Mouse (Mus musculus) CH12.LX (cell line): ENCODE data around the gene Ascc1. TPM values are rescaled to one million over a fixed set of nuclear protein-coding genes. Genes with fewer than 3 reads are reported as not detected.

Experiments
- DNase-seq: peaks from one replicate; pipeline ENCODE4 v3.0.0-alpha.2; 2013; ENCODE audit errors: extremely low read depth
- H3K27ac ChIP-seq: 2 replicates; pipeline ENCODE4 v1.5.1; 2012; ENCODE audit warnings: low read depth, mild to moderate bottlenecking, control low read depth, moderate library complexity; ENCODE audit not compliant: insufficient read depth
- H3K27me3 ChIP-seq: replicated peaks from 2 replicates; pipeline ENCODE3; 2012; ENCODE audit warnings: inconsistent platforms
- H3K36me3 ChIP-seq, 2 experiments: replicated peaks in 1 of 2; 2 replicates each; pipeline versions ENCODE3 to v1.6.1; 2012; ENCODE audit warnings: inconsistent platforms in 1 of 2, low read length in 1 of 2, mild to moderate bottlenecking in 1 of 2, mixed read lengths in 1 of 2, moderate library complexity in 1 of 2; ENCODE audit not compliant: control insufficient read depth in 1 of 2, insufficient read depth in 1 of 2
- H3K4me1 ChIP-seq, 2 experiments: 2 replicates each; pipeline ENCODE4 v1.6.1; 2012; ENCODE audit warnings: inconsistent platforms in 1 of 2, moderate library complexity in 1 of 2; ENCODE audit not compliant: insufficient read depth in 2 of 2, control insufficient read depth in 1 of 2
- H3K4me2 ChIP-seq: 2 replicates; pipeline ENCODE4 v1.6.1; 2012; ENCODE audit warnings: low read depth, mild to moderate bottlenecking, control low read depth; ENCODE audit not compliant: poor library complexity, insufficient read depth, severe bottlenecking
- H3K4me3 ChIP-seq, 3 experiments: fragments of 150-350 bp in 1 of 3; sonication (generic) in 1 of 3; replicated peaks in 1 of 3; 2 replicates each; pipeline versions ENCODE3 to v1.5.1; 2011 to 2012; ENCODE audit warnings: low read depth in 2 of 3, low read length in 2 of 3, mild to moderate bottlenecking in 2 of 3, moderate library complexity in 2 of 3, control low read depth in 1 of 3, improper control_type of control experiment in 1 of 3, inconsistent platforms in 1 of 3, mixed read lengths in 1 of 3; ENCODE audit not compliant: poor library complexity in 1 of 3
- H3K79me2 ChIP-seq: replicated peaks from 2 replicates; pipeline ENCODE4 v1.6.1; 2012; ENCODE audit warnings: mild to moderate bottlenecking, moderate library complexity; ENCODE audit not compliant: control insufficient read depth, poor library complexity, insufficient read depth, severe bottlenecking; ENCODE audit errors: extremely low read depth
- H3K9ac ChIP-seq: 2 replicates; pipeline ENCODE4 v1.6.1; 2012; ENCODE audit warnings: low read depth, mild to moderate bottlenecking, control low read depth, moderate library complexity; ENCODE audit not compliant: insufficient read depth
- H3K9me3 ChIP-seq: replicated peaks from 2 replicates; pipeline ENCODE3; 2012; ENCODE audit warnings: low read length, inconsistent platforms, mixed read lengths
- BHLHE40 ChIP-seq: IDR thresholded peaks from 2 replicates; pipeline ENCODE4 v1.6.1; 2011; ENCODE audit warnings: mild to moderate bottlenecking, low read depth, low read length, improper control_type of control experiment
- CHD2 ChIP-seq: IDR thresholded peaks from 2 replicates; pipeline ENCODE4 v1.6.1; 2011; ENCODE audit warnings: low read length, improper control_type of control experiment
- ELF1 ChIP-seq: IDR thresholded peaks from 2 replicates; pipeline ENCODE4 v1.6.1; 2014; ENCODE audit warnings: low read depth, mild to moderate bottlenecking, inconsistent platforms, low read length, improper control_type of control experiment
- EP300 ChIP-seq: IDR thresholded peaks from 2 replicates; pipeline ENCODE4 v1.6.1; 2011; ENCODE audit warnings: low read length, improper control_type of control experiment
- ETS1 ChIP-seq: conservative IDR thresholded peaks from 2 replicates; pipeline ENCODE4 v1.6.1; 2012; ENCODE audit warnings: low read depth, mild to moderate bottlenecking, inconsistent platforms, low read length, improper control_type of control experiment, moderate library complexity
- HCFC1 ChIP-seq: IDR thresholded peaks from 2 replicates; pipeline ENCODE4 v1.6.1; 2012; ENCODE audit warnings: low read depth, mild to moderate bottlenecking, inconsistent platforms, low read length, improper control_type of control experiment
- IRF4 ChIP-seq: IDR thresholded peaks from 2 replicates; pipeline ENCODE4 v1.6.1; 2014; ENCODE audit warnings: low read depth, mild to moderate bottlenecking, inconsistent platforms, low read length, improper control_type of control experiment
- JUN ChIP-seq: IDR thresholded peaks from 2 replicates; pipeline ENCODE4 v1.6.1; 2011; ENCODE audit warnings: low read depth, mild to moderate bottlenecking, low read length, improper control_type of control experiment, moderate library complexity; ENCODE audit not compliant: insufficient read depth
- KAT2A ChIP-seq: IDR thresholded peaks from 2 replicates; pipeline ENCODE4 v1.6.1; 2012; ENCODE audit warnings: low read length, improper control_type of control experiment, inconsistent platforms; ENCODE audit not compliant: insufficient replicate concordance
- MAX ChIP-seq: IDR thresholded peaks from 2 replicates; pipeline ENCODE4 v1.6.1; 2011; ENCODE audit warnings: low read length, improper control_type of control experiment
- MAZ ChIP-seq: IDR thresholded peaks from 2 replicates; pipeline ENCODE4 v1.6.1; 2012; ENCODE audit warnings: low read depth, mild to moderate bottlenecking, inconsistent platforms, low read length, improper control_type of control experiment, moderate library complexity
- MEF2A ChIP-seq: IDR thresholded peaks from 2 replicates; pipeline ENCODE4 v1.6.1; 2014; ENCODE audit warnings: low read depth, mild to moderate bottlenecking, inconsistent platforms, low read length, improper control_type of control experiment, borderline replicate concordance
- MXI1 ChIP-seq: IDR thresholded peaks from 2 replicates; pipeline ENCODE4 v1.6.1; 2011; ENCODE audit warnings: mild to moderate bottlenecking, low read depth, low read length, improper control_type of control experiment
- NRF1 ChIP-seq: IDR thresholded peaks from 2 replicates; pipeline ENCODE4 v1.6.1; 2014; ENCODE audit warnings: low read depth, mild to moderate bottlenecking, inconsistent platforms, low read length, improper control_type of control experiment, moderate library complexity
- PAX5 ChIP-seq: IDR thresholded peaks from 2 replicates; pipeline ENCODE4 v1.6.1; 2012; ENCODE audit warnings: low read length, inconsistent platforms, mixed read lengths
- POLR2A ChIP-seq: IDR thresholded peaks from 2 replicates; pipeline ENCODE4 v1.6.1; 2011; ENCODE audit warnings: low read depth, mild to moderate bottlenecking, improper control_type of control experiment, low read length
- POLR2AphosphoS2 ChIP-seq: IDR thresholded peaks from 2 replicates; pipeline ENCODE4 v1.6.1; 2011; ENCODE audit warnings: low read depth, low read length, improper control_type of control experiment
- RAD21 ChIP-seq: IDR thresholded peaks from 2 replicates; pipeline ENCODE4 v1.6.1; 2011; ENCODE audit warnings: low read depth, mild to moderate bottlenecking, low read length, improper control_type of control experiment, moderate library complexity
- SIN3A ChIP-seq: IDR thresholded peaks from 2 replicates; pipeline ENCODE4 v1.6.1; 2012; ENCODE audit warnings: low read length, improper control_type of control experiment, inconsistent platforms
- TBP ChIP-seq: conservative IDR thresholded peaks from 2 replicates; pipeline ENCODE4 v1.6.1; 2011; ENCODE audit warnings: low read depth, low read length, improper control_type of control experiment
- TCF12 ChIP-seq: IDR thresholded peaks from 2 replicates; pipeline ENCODE4 v1.6.1; 2014; ENCODE audit warnings: low read depth, mild to moderate bottlenecking, inconsistent platforms, low read length, improper control_type of control experiment
- UBTF ChIP-seq: IDR thresholded peaks from 2 replicates; pipeline ENCODE4 v1.6.1; 2012; ENCODE audit warnings: low read depth, mild to moderate bottlenecking, inconsistent platforms, low read length, improper control_type of control experiment, moderate library complexity
- USF1 ChIP-seq: IDR thresholded peaks from 2 replicates; pipeline ENCODE4 v1.6.1; 2014; ENCODE audit warnings: low read depth, mild to moderate bottlenecking, inconsistent platforms, low read length, improper control_type of control experiment
- USF2 ChIP-seq: conservative IDR thresholded peaks from 2 replicates; pipeline ENCODE4 v1.6.1; 2011; ENCODE audit warnings: low read depth, low read length, improper control_type of control experiment
- ZC3H11A ChIP-seq: IDR thresholded peaks from 2 replicates; pipeline ENCODE4 v1.6.1; 2012; ENCODE audit warnings: low read depth, mild to moderate bottlenecking, inconsistent platforms, low read length, improper control_type of control experiment
- ZMIZ1 ChIP-seq: IDR thresholded peaks from 2 replicates; pipeline ENCODE4 v1.6.1; 2012; ENCODE audit warnings: low read depth, mild to moderate bottlenecking, inconsistent platforms, low read length, improper control_type of control experiment
- ZNF384 ChIP-seq: IDR thresholded peaks from 2 replicates; pipeline ENCODE4 v1.6.1; 2012; ENCODE audit warnings: low read depth, low read length, improper control_type of control experiment, inconsistent platforms
- dilution Hi-C: fragments of 300-500 bp; cut with MboI; formaldehyde crosslinking; loops from 2 replicates; pipeline ENCODE4 v1.14.3; 2020; ENCODE audit warnings: low sequenced_read_pairs; ENCODE audit not compliant: extremely low pct_unique_long_range_greater_than_20kb, extremely low pct_ligation_motif_present
- in situ Hi-C: fragments of 300-500 bp; cut with MboI; formaldehyde crosslinking; loops from 3 replicates; pipeline ENCODE4 v1.14.3; 2019; ENCODE audit warnings: low sequenced_read_pairs, low pct_ligation_motif_present, low pct_unique_long_range_greater_than_20kb, mixed read lengths
- polyA plus RNA-seq: library from polyadenylated mRNA; unstranded; fragments of >175 nt; gene quantifications from 2 replicates; pipeline ENCODE4 v1.2.1, GENCODE M21; 2012; ENCODE audit warnings: low read depth; ENCODE audit not compliant: insufficient read length
- total RNA-seq, 2 experiments: library from RNA; depleted of rRNA; stranded (reverse); fragments of 300-350 nt in 1 of 2; fragments of >200 nt in 1 of 2; gene quantifications; 2 replicates each; pipeline ENCODE4 v1.2.3; 2012 to 2014

The Ascc1 gene
- total and polyA plus RNA-seq, 3 experiments: 20.1 to 25.5 (median 25.4) TPM

DNA sequence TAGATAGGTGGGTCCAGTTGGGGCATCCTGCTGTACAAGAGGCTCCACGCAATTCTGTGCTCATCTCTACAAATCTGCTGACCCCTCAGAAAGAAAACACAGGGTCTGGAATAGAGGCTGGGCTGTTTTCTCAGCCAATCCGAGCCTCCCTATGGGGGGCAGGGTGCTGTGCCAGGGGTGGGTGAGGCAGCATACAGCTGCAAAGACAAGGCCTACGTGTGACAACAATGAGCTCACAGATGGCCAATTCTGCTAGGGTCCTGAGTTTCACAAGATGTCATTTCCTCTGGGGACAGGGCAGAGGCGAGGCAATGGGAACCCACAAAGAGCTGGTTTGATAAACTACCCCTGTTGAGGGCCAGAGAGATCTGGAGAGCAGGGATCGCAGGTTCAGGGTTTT is 44.1 kb upstream of the Ascc1 start:
- Histone ChIP-seq H3K27ac (no peak overlapping the region), H3K79me2 (no peaks in the 10 kb centered on the region), H3K4me2 (no peak overlapping the region), H3K4me3 (no peak overlapping the region), H3K4me1 (peaks cover 12 to 25% of the 10 kb centered on the region in 2 experiments), H3K36me3 (no peaks in the 10 kb centered on the region), H3K27me3 (no peaks in the 10 kb centered on the region), H3K9me3 (no peaks in the 10 kb centered on the region), H3K9ac (no peak overlapping the region)
- TF ChIP-seq IRF4 (0 out of 2 replicates have a peak, but pooled peaks have one; percentile 17), USF1 (no peak), ELF1 (no peak), BHLHE40 (0 out of 2 replicates have a peak, but pooled peaks have one; percentile 46), RAD21 (no peak), MAZ (0 out of 2 replicates have a peak, but pooled peaks have one; percentile 22), EP300 (peak; percentile 44), MEF2A (0 out of 2 replicates have a peak, but pooled peaks have one; percentile 12), POLR2AphosphoS2 (no peak), PAX5 (no peak), UBTF (no peak), HCFC1 (0 out of 2 replicates have a peak, but pooled peaks have one; percentile 12), JUN (no peak), CHD2 (peak; percentile 44; the same call in 1 of the 2 replicates), TCF12 (0 out of 2 replicates have a peak, but pooled peaks have one; percentile 61), KAT2A (no peak), ETS1 (peak; percentile 75)
- dilution Hi-C loops: no loop called here
- no peak for DNase-seq
- in situ Hi-C loops: no loop called here

GRCm38 (mm10) chr10:59959517-59959916 is 43.1 kb upstream of the Ascc1 start:
- Histone ChIP-seq H3K9ac (no peak overlapping the region), H3K4me2 (no peak overlapping the region), H3K9me3 (no peaks in the 10 kb centered on the region), H3K4me1 (peaks cover 10 to 31% of the 10 kb centered on the region in 2 experiments), H3K36me3 (no peaks in the 10 kb centered on the region), H3K4me3 (no peak overlapping the region), H3K79me2 (no peaks in the 10 kb centered on the region), H3K27me3 (no peaks in the 10 kb centered on the region), H3K27ac (no peak overlapping the region)
- dilution Hi-C loops (no loop called here), in situ Hi-C loops (no loop called here)
- no peak for DNase-seq
- no peak for TF ChIP-seq SIN3A
- TF ChIP-seq ETS1: no peak
- TF ChIP-seq ZNF384: no peak
- no peak for TF ChIP-seq NRF1
- no peak for TF ChIP-seq TBP
- no peak for TF ChIP-seq MAX
- TF ChIP-seq MXI1: no peak
- TF ChIP-seq TCF12: no peak
- no peak for TF ChIP-seq HCFC1
- TF ChIP-seq MAZ: no peak
- TF ChIP-seq ELF1: no peak
- TF ChIP-seq RAD21: no peak
- TF ChIP-seq POLR2AphosphoS2: no peak
- TF ChIP-seq POLR2A: no peak
- no peak for TF ChIP-seq ZC3H11A
- TF ChIP-seq USF2: no peak
- no peak for TF ChIP-seq UBTF
- TF ChIP-seq EP300: no peak
- no peak for TF ChIP-seq ZMIZ1
